Mouse (Mus musculus): Measurements from ENCODE around the gene Syn3.
"Not testable (repeated sequence)": the region's sequence is repeated elsewhere in the genome, so short reads cannot be mapped to it uniquely, and the experiment has no call there.

Gene Syn3

GRCm38 (mm10) chr10:86153221-86153620 is 345.5 kb downstream of the Syn3 start:
- DNase-seq (ENCODE audit: low read depth, low spot score), result no peak

DNA sequence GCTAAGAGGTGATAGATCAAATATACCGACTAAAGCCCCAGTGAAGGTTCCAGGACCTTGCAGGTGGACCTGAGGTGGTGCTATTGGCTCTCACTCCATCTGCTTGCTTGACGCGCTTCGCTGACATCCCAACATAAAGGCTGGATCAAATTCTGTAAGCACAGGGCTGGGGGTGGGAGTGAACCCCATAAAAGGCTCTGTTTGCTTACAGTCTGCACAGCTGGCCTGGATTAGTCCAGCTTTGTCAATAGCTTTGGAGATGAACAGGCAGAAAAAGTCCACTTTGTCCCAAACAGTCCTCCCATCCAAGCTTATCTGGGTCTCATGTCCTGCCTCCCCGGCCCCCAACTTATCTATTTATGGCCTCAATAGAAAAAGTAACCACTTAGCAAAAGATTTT is 347.3 kb downstream of the Syn3 start:
- DNase-seq (ENCODE audit: low read depth, low spot score), result no peak

DNA sequence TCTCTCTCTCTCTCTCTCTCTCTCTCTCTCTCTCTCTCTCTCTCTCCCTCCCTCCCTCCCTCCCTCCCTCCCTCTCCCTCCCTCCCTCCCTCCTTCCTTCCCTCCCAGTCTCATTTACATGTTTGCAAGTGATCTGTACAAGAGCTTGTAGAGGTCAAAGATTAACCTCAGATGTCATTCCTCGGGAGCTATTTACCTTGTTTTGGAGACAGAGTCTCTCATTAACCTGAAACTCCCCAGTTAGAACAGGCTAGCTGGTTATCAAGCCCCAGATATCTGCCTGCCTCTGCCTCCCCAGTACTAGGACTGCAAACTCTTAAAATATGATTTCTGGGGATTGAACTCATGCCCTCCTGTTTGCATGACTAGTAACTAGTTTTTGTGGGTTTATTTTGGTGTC is 348.6 kb downstream of the Syn3 start:
- no peak for DNase-seq (ENCODE audit: low read depth, low spot score)

GRCm38 (mm10) chr10:86149029-86149818 is 349.5 kb downstream of the Syn3 start:
- DNase-seq (ENCODE audit: low read depth, low spot score), result no peak

GRCm38 (mm10) chr10:86139061-86139681 is 359.5 kb downstream of the Syn3 start:
- no peak for DNase-seq (ENCODE audit: low read depth, low spot score)

- no peak for DNase-seq (ENCODE audit: low read depth, low spot score)
These were observed 361.0 kb downstream of the Syn3 start for GRCm38 (mm10) chr10:86137589-86138173.

GRCm38 (mm10) chr10:86137106-86137505 is 361.6 kb downstream of the Syn3 start:
- DNase-seq (ENCODE audit: low read depth, low spot score), result no peak

DNA sequence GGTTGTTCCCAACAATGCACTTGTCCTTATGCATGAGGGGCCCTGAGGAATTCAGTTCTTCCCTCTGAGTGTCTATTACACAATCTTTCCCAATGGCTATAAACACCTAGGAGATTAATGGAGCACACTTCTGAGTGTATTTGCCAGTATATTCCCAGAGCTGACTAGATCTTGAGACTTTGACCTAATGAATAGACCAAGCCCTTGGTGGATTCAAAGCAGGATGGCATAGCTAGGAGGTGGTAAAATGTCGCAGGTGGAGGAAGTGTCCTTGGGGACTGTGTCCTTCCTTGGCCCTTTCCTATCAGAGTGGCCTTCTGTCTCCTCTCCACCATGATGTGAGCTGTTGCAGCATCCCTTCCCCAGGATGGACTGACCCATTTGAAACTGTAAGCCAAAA is 362.4 kb downstream of the Syn3 start:
- DNase-seq (ENCODE audit: low read depth, low spot score), result no peak

- no peak for DNase-seq (ENCODE audit: low read depth, low spot score)
These were observed 363.8 kb downstream of the Syn3 start for GRCm38 (mm10) chr10:86134848-86135247.

- no peak for DNase-seq (ENCODE audit: low read depth, low spot score)
These were observed 364.4 kb downstream of the Syn3 start for GRCm38 (mm10) chr10:86134336-86134735.

GRCm38 (mm10) chr10:86132420-86132956 is 366.2 kb downstream of the Syn3 start:
- no peak for DNase-seq (ENCODE audit: low read depth, low spot score)

- no peak for DNase-seq (ENCODE audit: low read depth, low spot score)
These were observed 369.6 kb downstream of the Syn3 start for GRCm38 (mm10) chr10:86129046-86129445.

DNA sequence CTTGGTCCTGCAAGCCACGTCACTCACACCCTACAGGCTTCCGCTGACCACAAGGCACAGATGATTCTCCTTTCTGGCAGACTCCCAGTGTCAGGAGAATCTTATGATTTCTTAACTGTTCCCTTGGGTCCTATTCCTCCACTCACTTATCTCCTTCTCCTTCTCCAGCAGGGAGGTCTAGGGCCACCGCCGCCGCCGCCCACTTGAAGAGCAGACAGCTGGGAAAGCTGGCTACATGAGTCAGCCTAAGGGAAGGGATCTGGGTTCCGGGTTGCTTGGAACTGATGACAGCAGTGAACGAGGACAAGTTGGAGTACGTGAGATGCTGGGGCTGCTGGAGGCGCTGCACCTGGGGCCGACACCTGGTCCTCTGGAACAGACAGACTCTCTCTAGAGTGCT is 372.2 kb downstream of the Syn3 start:
- no peak for DNase-seq (ENCODE audit: low read depth, low spot score)

- no peak for DNase-seq (ENCODE audit: low read depth, low spot score)
These were observed 373.3 kb downstream of the Syn3 start for GRCm38 (mm10) chr10:86125421-86125820.

- no peak for DNase-seq (ENCODE audit: low read depth, low spot score)
These were observed 374.6 kb downstream of the Syn3 start for GRCm38 (mm10) chr10:86124115-86124514.

DNA sequence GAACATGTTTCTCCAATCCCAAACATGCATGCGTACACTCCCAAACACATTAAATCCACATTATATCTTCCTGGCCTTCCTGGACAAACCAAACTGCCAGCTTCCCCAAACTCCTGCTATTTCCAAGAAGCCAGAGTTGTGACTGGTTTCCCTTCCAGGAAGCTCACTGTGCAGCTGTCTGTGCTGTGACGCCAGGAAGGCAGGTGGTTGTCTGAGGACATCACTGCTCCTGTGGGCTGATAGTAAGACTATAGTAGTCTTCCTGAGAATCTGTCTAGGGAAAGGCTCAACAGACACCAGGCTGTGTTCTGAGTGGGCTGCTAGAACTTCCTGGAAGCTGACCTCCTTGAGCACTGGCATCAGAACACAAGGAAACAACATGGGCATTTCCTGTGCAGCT is 375.5 kb downstream of the Syn3 start:
- DNase-seq (ENCODE audit: low read depth, low spot score), result no peak

DNA sequence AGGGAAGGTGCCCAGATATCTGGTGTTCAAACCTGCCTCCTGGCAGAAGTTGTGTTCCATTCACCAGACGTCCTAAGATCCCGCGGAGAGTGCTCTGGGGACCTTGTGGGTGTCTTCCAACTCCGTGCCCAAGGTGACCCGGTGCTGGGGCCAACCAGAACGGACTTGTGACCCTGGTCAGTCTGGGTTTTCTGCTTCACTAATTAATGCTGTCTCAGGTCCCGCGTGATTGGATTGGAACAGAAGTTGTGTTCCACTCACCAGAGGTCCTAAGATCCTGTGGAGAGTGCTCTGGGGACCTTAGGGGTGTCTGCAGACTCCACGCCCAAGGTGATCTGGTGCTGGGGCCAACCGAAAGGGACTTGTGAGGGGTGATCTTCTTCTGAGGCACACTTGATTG is 376.2 kb downstream of the Syn3 start:
- not testable (repeated sequence) for DNase-seq (ENCODE audit: low read depth, low spot score)

DNA sequence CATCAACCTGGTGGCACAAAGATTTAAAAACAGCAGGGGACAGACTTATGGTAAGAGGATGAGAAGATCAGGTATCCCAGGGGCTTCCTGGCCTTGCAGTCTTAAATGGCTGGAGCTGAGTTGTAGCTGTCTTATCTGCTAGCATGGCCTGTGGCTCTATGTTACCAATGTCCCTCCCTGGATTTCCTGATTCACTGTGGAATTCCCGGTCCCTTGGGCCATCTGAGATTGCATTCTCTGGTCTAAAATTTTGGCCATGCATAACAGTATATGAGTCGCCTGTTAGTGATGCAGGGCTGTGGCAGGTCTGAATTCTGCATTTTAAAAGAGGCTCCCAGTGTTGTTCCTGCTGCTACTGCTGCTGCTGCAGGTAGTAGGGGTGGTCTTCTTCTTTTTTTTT is 382.4 kb downstream of the Syn3 start:
- DNase-seq (ENCODE audit: low read depth, low spot score), result no peak

DNA sequence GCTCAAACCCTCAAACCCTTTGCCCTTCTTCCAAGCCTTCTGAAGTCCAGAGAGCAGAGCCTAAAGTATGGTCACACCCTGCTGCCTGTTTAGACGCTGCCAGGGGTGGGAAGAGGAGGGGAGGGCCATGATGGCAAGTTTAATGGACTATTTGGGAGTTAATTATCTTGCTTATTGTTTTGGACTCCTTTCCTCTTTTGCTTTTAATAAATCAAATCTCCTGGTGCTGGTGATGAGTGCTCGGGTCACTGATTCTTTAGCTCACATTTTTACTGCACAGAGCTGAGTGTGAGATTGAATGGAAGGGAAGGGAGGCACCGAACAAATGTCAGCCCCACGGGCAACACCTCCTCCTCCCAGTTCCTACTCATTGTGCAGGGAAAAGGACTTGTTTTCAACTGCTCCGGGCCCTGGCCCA is 384.3 kb downstream of the Syn3 start:
- no peak for DNase-seq (ENCODE audit: low read depth, low spot score)

DNA sequence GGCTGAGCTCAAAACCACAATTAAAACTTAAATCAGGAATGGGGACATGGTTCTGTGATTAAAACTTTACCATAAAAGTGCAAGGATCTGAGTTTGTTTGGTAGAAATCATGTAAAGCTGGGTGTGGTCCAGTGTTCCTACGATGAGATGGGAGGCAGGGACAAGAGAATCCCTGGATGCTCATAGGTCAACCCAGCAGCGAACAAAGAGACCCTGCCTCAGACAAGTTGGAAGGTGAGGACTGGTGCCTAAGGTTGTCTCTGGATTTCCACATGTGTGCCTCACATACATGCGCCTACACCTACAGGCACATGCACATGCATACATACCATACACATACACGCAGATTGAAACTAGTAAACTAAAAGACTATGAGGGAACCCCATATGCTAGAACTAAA is 389.9 kb downstream of the Syn3 start:
- DNase-seq (ENCODE audit: low read depth, low spot score), result no peak

DNA sequence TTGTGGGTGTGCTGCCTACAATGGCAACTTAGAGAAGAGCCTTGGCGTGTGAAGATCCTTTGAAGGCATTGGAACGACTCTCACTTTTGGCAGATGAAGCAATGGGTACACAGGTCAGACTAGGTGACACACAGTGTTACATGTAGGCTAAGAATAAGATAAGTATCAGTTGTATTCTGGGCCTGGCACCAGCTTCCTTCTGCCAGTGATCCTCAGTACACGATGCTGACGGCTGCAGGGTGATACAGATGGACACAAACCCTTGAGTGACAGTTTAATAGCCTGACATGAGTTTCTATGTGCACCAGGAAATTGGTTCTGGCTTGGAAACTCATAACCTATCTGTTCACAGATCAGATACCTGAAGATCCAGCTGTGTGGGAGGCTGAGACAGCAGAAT is 391.0 kb downstream of the Syn3 start:
- DNase-seq (ENCODE audit: low read depth, low spot score), result no peak

- DNase-seq (ENCODE audit: low read depth, low spot score), result no peak
These were observed 394.7 kb downstream of the Syn3 start for GRCm38 (mm10) chr10:86103976-86104375.

Measured in c-Kit-negative CD71-positive TER-119-positive erythroid progenitor cells, embryonic 14.5 days (primary cell).